Mouse (Mus musculus): Measurements from ENCODE around the gene Eps15.
A peak's percentile ranks its signal among the peaks of the same experiment; 100 is the strongest.

Eps15 gene

DNA sequence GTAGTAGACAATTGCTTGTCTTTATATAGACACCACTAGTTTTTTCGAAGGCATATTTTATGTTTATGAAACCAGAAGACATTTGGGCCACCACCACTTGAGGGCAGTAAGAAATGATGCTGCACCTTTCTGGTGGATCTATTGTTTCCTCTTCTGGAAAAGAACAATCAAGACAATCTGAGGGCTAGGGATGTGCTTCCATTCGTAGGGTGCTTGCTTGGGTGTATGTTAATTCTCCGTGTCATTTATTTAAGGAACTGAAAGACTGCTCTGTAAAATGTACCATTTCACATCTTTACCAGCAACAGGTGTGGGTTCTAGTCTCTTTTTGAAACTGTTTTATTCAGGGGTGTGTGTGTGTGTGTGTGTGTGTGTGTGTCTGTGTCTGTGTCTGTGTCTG lies 11.2 kb upstream of the Eps15 start:
- no peak for DNase-seq (ENCODE audit: inconsistent ontology term)

DNA sequence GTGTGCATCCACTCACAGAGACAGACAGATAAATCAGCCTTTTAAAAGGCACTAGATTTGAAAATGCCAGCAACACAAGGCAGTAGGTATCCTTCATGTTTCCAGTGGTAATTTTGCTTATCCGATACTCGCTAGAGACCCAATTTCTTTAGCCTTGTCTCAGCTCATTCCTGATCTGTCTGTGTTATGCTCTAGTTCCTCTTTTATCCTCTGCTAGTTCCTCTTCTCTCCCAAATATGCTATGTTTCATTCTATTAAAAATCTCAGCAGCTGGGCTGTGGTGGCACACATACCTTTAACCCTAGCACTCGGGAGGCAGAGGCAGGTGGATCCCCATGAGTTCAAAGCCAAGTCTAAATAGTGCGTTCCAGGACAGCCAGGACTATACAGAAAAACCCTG lies 8.3 kb upstream of the Eps15 start:
- DNase-seq (ENCODE audit: inconsistent ontology term) = no peak

DNA sequence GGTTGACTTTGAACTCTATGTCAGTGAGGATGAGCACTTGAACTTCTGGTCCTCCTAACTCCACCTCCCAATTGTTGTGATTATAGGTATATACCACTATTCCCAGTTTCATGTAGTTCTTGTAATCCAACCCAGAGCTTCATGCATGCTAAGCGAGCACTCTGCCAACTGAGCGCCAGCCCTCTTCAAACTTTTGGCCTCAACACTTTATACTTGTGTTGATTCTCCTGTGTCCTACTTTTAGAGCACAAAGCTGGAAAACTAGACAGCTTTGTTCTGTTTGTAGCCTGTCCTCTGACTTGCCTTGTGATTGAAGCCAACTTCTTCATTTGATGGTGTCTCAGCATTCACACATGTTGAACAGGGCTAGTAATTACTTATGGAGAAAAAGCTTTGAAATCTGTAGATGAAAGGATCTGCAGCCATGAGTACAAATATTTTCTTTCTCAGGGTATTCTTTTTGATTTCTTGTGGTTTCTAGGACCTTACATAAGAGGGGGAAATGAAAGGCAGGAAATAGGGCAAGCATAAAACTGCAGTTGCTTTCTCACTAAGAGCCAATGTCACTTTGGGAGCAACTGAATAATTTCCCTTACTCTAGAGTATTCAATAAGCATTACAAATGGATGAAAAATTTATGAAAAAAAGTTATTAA lies 6.4 kb upstream of the Eps15 start:
- peak; percentile 87 for DNase-seq (ENCODE audit: inconsistent ontology term)

DNA sequence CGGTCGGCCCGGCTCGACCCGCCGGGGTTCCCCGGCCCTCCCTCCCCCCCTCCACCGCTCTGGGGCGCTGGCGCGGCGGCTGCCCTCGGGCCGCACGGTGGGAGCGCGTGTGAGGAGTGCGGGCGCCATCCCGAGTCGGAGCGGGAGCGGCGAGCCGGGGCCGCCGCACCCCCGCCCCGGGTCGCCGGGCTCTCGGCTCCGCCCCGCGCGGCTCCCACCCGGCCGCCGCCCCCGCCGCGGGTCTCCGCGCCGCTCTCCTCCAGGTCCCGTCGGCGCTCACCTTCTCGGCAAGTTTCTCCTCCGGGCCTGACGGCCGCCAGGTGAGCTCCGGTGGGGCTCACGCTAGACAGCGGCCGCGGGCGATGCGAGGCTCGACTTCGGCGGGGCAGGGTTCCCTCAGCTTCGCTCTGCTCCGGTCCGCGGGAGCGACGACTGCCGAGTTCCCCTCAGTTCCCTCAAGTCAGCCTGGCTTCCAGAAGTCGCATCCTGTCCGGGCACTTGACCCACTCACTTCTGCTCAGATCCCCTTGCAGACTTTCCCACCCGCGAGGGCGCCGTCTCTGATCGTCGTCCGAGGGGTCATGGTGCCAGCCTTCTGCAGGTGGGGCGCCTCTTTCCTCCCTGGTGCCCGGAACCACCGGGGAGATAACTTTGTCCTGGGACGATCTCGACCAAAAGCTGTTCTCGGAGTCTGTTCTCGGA lies 542 bp downstream of the Eps15 start:
- no peak for DNase-seq (ENCODE audit: inconsistent ontology term)

DNA sequence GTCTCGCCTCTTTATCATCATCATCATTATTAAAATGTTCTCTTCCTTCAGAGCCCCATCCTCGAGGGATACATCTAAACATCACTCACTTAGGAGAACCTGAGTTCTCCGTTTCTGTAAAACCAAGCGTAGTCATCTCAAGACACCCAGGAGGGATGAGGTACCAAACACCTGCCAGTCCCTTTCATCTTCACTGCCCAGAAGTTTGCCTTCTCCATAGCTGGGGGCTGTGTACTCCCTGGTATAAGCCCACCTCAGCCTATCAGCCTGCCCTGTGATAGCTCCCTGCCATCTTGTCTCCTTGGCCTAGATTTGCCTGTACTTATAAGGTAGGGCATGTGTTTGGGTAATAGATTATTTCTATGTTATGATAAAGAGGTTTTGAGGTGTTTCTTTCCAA lies 1.1 kb downstream of the Eps15 start:
- DNase-seq (ENCODE audit: inconsistent ontology term) = no peak

DNA sequence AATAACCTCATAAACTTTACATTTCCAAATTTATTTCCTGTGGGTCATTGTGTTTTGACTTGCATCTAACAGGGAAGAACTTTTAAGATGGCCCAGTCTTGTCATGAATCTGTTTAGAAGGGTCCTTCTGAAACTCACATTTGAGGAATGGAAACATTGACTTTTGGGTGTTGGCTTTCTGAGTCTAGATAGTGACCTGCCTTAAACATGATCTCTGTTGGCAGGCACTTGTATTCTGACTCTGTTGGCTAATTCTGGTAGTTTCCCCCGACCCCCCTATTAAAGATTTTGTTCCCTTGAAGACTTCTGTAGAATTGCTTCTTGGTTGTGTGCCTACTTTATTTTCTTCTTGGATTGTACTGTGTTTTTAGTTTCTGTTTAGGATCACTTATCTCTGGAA lies 1.9 kb downstream of the Eps15 start:
- DNase-seq (ENCODE audit: inconsistent ontology term) = no peak

DNA sequence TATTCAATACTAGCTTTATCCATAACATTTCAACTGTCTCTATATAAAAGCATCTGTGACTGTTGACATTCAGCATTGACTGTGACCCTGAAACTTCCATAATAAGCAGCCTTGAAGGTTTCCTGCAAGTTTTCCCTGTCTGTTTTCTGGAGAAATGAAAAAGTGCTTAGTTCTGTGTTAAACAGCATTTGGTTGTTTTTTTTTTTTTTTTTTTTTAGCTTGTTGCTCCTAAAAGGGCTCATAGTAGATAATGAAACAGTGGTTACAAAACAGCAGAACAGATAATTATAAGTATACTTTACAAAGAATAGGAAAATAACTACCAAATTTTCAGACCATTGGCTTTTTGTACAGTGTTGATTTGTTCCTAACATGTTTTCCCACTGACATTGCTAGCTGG lies 14.6 kb downstream of the Eps15 start:
- no peak for DNase-seq (ENCODE audit: inconsistent ontology term)

DNA sequence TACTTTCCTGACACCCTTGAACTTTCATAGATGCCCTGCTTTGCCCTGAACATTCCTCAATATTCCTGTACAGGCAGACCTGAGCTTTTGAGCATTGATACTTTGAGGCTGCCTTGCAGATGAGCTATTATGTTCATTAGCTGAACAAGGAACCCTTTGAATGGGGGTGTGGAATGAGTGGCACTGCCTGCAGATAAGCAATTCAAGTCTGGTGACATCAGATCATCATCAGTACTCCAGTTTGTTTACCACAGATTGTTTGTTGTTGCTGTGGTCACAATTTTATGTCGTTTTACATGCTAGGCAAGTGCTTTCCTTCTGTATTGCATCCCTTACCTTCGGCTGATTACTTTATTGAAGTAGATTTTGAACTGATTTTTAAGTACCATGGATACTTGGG lies 16.4 kb downstream of the Eps15 start:
- no peak for DNase-seq (ENCODE audit: inconsistent ontology term)

DNA sequence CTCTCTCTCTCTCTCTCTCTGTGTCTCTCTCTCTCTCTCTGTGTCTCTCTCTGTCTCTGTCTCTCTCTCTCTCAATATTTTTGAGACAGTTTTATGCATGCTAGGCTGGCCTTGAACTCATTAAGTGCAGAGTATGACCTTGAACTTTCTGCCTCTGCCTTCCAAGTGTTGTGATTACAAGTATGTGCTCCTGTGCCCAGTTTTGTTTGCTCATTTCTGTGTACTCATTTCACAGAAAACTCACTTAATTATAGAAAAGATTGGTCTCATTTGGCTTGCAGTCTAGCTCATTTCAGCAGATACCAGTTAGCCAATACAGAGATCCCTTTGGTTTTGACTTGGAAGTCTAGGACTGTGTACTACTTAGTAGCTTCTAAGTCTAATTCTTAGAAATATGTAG lies 19.1 kb downstream of the Eps15 start:
- no peak for DNase-seq (ENCODE audit: inconsistent ontology term)

DNA sequence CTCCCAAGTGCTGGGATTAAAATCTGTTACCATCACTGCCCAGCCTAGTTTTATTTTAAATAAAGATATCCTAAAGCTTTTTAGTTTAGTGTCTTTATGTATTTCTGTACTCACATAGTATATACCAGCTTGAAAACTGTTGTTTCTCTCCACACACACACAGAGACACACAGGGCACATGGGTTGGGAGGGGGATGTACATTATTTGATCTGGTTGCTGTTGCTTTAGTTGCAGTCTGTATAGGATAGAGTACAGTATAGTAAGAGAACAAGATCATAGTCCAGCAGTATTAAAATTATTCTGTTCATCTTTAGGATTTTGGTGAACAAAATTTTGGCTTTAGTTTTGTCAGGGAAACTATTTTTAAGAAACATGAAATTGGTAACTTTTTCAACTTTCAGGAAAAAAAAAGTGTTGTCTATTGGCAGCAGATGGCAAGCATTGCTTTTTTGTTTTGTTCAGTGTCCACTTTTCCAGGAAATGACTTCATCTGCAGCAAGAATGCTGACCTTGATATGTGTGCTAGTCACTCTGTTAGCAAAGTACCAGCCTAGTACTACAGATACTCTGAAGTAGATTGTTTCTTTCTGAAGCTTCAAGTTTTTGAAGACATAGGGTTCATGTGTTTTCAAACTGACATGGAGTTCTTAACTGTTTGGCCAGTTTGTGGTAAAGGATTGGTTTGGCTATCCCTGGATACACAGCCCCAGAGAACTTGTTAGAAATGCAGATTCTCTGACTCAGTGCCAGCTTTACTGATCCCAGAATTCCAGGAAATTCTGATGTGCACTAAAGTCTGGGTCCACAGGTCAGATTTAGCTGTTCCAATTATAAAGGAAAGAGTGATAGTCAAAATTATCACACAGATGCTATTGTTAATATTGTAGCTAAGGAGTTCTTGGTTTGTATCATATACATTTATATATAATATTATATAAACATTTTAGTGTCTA lies 37.1 kb downstream of the Eps15 start:
- DNase-seq (ENCODE audit: inconsistent ontology term) = peak; percentile 30

DNA sequence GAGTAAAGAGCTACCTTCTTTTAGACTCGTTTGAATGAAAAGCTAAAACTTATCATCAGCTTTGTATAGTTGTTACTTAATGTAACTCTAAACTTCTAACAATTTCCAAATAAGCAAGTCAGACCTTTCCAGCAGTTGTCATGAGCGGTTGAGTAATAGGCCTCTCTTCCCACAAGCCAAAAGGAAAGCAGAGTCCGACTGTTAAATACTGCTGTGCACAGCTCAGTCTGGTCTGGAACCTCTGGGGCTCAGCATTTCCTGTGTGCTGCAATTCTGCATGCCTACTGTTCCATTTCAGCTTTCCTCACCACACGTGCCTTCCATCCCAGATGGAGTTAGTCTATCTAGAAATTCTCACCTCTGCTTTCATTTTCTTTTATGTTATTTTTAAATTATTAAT lies 56.7 kb downstream of the Eps15 start:
- DNase-seq (ENCODE audit: inconsistent ontology term) = no peak

DNA sequence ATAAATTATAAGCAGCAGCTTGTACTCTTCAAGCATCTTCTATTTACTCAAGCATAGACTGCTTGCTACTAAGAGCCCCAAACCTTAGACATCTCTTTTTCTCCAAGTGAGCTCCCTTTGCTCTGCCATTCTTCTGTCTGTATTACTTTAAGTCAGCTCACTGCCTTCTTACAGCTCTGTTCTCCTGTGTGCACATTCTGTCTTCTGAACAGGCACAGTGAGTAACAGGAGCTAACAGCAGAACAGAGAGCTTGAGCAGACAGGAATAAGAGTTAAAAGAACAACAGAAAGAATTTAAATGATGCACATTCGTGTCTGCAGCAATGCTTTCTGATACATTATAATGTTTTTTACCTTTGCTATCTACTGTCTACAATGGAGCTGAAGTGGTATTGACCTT lies 61.2 kb downstream of the Eps15 start:
- DNase-seq (ENCODE audit: inconsistent ontology term) = no peak

DNA sequence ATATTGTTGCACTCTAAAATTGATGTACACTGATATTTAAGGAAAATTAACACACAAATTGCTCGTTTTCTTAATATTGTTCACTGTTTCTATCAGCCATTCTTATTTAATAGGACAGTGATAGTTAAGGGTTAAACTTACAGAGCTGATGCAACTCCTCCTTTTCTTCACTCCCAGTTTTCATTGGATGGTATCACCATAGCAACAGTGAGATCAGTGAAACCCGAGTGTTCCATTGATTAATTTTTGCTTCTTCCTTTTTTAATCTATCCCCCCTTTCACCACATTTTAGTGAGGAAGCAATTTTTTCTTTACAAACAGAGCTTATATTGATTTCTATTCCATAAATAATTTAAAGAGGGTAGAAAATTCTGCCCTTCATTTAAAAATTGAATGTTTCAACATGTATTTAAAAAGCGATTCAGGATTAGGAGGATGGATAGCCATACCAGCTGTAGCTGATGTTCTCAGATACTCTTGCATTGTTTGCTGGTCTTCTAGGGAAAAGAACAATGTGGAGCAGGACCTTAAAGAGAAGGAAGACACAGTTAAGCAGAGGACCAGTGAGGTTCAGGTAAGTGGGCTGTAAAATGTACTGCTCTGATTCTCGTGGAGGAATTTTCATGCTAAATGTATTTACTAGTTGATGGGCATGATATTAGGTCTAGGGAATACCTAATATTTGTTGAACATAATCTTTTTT lies 62.9 kb downstream of the Eps15 start:
- DNase-seq (ENCODE audit: inconsistent ontology term) = peak; percentile 2

DNA sequence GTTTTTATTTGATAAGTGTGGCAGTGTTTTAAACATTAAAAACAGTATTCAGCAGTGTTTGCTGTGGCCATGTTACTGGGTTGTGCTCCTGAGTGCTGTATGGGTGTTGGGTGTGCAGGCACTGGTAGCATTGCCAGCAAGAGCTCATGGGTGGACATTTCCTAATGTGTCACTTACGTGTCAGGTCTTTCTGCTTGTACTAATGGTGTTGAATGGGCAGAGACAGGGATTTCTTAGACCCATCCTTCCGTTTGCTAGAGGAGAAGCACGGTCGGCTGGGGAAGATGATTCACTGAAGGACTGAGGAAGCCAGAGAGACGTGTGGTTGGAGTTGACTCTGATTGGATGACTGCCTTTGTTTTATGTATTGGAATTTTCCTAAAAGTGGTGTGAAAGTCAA lies 63.8 kb downstream of the Eps15 start:
- no peak for DNase-seq (ENCODE audit: inconsistent ontology term)

DNA sequence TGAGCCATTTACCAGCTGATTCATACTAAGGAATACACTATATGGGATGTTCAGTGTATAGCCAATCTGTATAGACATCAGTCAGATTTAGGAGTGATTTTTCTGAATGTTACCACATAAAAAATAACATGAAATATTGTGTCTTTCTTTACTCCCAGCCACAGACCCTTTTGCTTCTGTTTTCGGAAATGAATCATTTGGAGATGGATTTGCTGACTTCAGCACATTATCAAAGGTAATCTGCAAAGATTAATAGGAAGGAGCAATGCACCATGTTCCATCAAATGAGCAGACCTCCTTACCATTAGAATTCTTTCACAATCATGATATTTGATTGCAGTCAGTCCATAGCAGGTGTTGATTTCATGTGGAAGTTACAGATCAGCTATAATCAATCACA lies 98.0 kb downstream of the Eps15 start:
- no peak for DNase-seq (ENCODE audit: inconsistent ontology term)

DNA sequence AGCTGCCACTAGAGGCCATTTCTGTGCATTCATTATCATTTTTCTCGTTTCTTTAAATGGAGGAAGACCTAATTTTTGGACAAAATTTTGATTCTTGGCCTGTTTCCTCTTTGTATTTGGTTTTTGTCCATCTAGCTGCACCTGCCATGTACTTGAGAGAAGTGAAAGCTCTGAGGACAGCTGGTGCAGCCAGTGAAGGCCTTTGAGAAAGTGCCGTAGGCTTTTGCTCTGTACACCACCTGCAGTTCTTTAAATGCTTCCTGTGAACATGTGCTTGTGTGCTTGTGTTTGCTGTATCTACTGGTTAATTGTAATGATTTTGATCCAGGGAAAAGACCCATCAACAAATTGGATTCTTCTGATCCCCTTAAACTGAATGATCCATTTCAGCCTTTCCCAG lies 102.4 kb downstream of the Eps15 start:
- DNase-seq (ENCODE audit: inconsistent ontology term) = no peak

DNA sequence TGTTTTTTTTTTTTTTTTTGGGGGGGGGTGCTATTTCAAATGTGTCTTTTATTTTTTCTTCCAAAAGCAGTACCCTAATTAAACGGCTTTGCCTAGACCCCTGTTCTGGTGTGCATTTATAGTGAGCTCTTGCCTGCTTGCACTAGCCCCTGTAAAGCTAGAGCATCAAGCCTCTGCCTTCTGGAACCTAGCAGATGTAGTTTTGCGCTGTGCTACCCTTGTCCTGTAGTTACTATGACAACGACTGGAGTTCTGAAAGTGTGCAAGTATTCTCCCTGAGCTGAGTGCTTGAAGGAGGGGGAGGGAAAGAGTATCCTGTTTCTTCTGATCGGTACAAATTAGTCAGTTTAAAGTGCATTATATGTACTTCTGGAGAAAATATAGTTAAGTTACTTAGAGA lies 105.5 kb downstream of the Eps15 start:
- no peak for DNase-seq (ENCODE audit: inconsistent ontology term)

DNA sequence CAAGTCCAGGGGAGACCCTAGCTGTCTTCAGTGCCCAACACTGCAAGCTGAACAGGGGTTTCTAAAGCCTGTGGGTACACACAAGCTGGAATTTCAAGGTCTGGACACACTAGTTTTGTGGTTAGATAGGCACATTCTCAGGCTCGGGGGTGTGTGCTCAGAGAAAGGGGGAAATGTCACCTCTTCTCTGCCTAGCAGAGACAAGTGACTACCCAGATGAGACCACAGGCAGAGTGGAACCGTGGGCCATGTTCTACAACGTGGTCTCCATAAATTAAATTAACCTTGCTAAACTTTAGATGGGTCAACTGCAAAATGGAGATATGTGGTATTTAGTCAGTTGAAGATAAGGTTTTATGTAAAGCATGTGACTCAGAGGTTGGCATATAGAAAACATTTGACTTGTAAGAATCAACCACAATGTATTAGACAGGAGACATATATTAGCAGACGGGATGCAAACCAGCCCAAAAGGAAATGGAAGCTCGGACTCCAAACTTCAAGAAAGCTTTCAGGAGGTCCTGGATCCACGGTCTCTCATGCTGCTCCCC lies 113.2 kb downstream of the Eps15 start:
- DNase-seq (ENCODE audit: inconsistent ontology term) = no peak

DNA sequence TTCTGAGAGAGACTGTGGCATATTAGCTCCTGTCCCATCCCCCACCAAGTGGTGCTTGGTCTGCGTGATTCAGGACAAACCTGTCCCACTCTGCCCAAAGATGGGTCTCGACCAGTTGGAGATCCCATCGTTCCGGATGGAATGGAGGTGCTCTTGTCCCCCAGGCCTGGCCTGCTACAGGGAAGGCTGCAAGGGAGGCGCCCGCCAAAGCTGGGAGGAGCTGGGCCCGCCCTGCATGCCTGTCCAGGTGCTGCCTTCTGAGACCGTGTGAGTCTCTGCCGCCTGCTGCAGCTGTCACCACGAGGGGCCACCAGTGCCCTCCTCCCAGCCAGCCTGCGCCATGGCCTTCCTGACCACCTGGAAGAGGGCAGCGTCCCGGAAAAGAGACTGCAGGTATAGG lies 113.8 kb downstream of the Eps15 start:
- DNase-seq (ENCODE audit: inconsistent ontology term) = no peak

DNA sequence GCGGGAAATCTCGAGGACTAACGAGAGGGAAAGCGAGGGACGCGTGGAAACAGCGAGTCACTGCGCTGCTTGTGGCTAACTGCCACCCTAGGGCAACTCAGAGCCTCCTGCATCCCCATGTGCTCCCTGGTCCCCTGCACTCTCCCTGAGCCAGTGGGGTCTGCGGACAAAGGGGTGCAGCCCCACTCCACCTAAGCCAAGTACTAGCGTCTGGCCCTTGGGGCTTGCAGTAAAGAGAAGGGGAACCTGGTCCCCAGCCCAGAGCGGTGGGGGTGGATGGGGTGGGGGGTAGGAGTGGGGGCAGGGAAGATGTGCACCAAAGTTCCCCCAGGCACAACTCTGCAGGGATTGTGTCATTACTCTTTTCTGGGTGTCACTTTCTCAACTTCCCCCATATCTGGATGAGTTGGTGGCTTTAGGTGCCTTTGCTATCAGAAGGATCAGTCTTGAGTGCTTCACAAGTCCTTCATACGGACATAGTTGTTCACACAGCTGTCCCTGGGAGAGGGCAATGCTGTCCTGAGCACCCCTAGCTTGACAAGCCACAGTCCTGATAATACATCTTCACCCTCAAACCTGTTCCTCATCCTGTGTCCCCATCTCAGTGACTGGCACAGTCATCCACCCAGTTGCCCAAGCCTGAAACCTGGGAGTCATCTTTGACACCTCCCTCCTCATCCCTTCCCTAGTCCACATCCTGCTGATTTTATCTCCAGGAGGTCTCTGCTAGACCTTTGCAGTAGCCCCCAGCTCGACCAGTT lies 114.4 kb downstream of the Eps15 start:
- no peak for DNase-seq (ENCODE audit: inconsistent ontology term)

DNA sequence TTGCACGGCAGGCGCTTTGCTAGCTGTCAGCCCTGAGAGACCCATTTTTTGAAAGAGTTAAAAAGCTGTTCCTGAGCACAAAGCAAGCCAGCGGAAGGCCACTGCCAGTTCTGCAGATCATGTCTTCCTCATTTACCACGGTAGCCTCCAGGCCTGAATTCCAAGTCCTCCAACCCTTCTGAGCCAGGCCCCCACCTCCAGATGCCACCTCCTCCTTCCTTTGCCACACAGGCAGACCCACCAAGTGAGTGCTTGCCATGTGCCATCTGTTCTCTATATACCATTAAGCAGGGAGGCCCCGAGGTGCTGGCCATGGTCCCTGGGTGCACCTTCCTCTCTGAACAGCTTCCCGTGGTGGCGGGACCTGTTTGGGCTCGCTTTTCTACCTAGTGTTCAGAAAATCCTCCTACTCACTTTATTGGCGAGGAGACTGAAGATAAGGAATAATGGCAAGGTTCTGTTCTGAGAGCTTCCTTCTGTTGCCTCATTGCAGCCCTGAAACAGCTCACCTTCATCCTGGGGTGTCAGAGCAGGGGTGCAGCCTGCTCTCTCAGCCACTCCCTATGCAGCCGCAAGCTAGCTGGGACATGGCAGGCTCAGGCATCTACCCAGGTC lies 120.4 kb downstream of the Eps15 start:
- no peak for DNase-seq (ENCODE audit: inconsistent ontology term)
